Mouse (Mus musculus) lung, adult 10 weeks (tissue): ENCODE data around the gene Phyhipl. TPM values are rescaled to one million over a fixed set of nuclear protein-coding genes. Genes with fewer than 3 reads are reported as not detected.

ENCODE experiments used
- polyA plus RNA-seq: library from polyadenylated mRNA; stranded (reverse); fragments of 350-450 nt; fragmentation: Illumina TruSeq; extraction: RNeasy Lipid Tissue Mini Kit (QIAGEN cat#74804); gene quantifications from one replicate; pipeline ENCODE4 v1.2.3, GENCODE M21; 2014; ENCODE audit warnings: low read depth, low replicate concordance; ENCODE audit not compliant: insufficient read depth

The Phyhipl gene
- polyA plus RNA-seq = 0.35 TPM

DNA sequence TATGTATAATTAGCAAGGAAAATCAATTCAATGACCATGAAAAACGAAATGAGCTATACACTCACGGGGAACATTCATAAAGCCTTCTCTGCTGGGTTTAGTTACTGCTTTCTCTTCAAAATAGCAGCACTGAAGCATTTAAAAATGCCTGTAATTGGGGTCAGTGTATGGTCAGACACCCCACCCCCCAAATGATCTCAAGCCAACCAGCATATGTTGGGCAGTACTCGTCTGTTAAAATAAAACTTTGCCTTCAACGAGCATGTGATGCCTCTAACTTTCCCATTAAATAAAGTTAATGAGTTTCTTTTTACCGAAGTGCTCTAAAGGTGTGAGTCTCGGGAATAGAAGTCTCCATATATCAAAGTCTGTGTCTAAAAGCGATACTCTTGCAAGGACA lies at the start of gene Phyhipl:
Phyhipl (minus strand) TSS at position 138 of the 400 bp plus-strand sequence.

Other genes with a start within 250 kb of the Phyhipl start
- gene Fam13c, start 215.5 kb downstream of the Phyhipl start, polyA plus RNA-seq = 7.8 TPM